Mouse (Mus musculus) NIH3T3 (cell line): ENCODE measurements around the gene Slc29a2.

Experiments
- DNase-seq: peaks from one replicate; pipeline ENCODE4 v3.0.0-alpha.2; 2012; ENCODE audit warnings: low read depth

Gene Slc29a2

GRCm38 (mm10) chr19:5058801-5059771 lies 35.4 kb downstream of the Slc29a2 start:
- DNase-seq, result peak; percentile 76

GRCm38 (mm10) chr19:5060365-5061330 lies 37.0 kb downstream of the Slc29a2 start:
- peak; percentile 83 for DNase-seq

GRCm38 (mm10) chr19:5062041-5062440 lies 38.4 kb downstream of the Slc29a2 start:
- peak; percentile 69 for DNase-seq

- peak; percentile 89 for DNase-seq
These were observed 38.8 kb downstream of the Slc29a2 start for GRCm38 (mm10) chr19:5062446-5062845.

- peak; percentile 83 for DNase-seq
These were observed 41.4 kb downstream of the Slc29a2 start for GRCm38 (mm10) chr19:5065104-5065503.

GRCm38 (mm10) chr19:5067040-5067799 lies 43.6 kb downstream of the Slc29a2 start:
- DNase-seq, result no peak

- DNase-seq, result peak; percentile 98
These were observed 44.4 kb downstream of the Slc29a2 start, which contains the start of gene Cd248 for GRCm38 (mm10) chr19:5067867-5068569. Cd248 (plus strand) TSS chr19:5068078.

GRCm38 (mm10) chr19:5068570-5069234 lies 45.0 kb downstream of the Slc29a2 start:
- DNase-seq, result peak; percentile 78

GRCm38 (mm10) chr19:5069486-5069885 lies 45.8 kb downstream of the Slc29a2 start:
- DNase-seq, result no peak

GRCm38 (mm10) chr19:5069978-5070377 lies 46.3 kb downstream of the Slc29a2 start:
- DNase-seq, result no peak

- no peak for DNase-seq
These were observed 47.4 kb downstream of the Slc29a2 start for GRCm38 (mm10) chr19:5071077-5071476.

- DNase-seq, result peak; percentile 100
These were observed 48.1 kb downstream of the Slc29a2 start for GRCm38 (mm10) chr19:5071545-5072369.

- peak; percentile 90 for DNase-seq
These were observed 48.8 kb downstream of the Slc29a2 start for GRCm38 (mm10) chr19:5072389-5073019.

- DNase-seq, result peak; percentile 89
These were observed 49.4 kb downstream of the Slc29a2 start for GRCm38 (mm10) chr19:5073028-5073427.

GRCm38 (mm10) chr19:5073518-5073917 lies 49.9 kb downstream of the Slc29a2 start:
- DNase-seq, result no peak

GRCm38 (mm10) chr19:5079279-5079678 lies 55.6 kb downstream of the Slc29a2 start:
- peak; percentile 57 for DNase-seq
